In genomic region chr2:164787032-164787431, GRCm38 (mm10) we compare ENCODE assay signal across 8 mouse cellular contexts. TPM values are rescaled to one million over a fixed set of nuclear protein-coding genes. Genes with fewer than 3 reads are reported as not detected.
DNase-seq lines count a peak whose midpoint lies in the region; ATAC-seq and TF ChIP-seq lines count a peak whose summit lies in the region.

No protein-coding gene starts in this region.

- TF ChIP-seq POLR2A in testis, adult 2 months (IDR thresholded peaks at IDR 0.05; ENCODE audit: control insufficient read depth, low read depth, low read length): no peak
- no peak for TF ChIP-seq POLR2A in thymus, adult 2 months (IDR thresholded peaks at IDR 0.05; ENCODE audit: control insufficient read depth, extremely low read depth, insufficient read depth, low read length, poor library complexity)

- H3K27me3 ChIP-seq in testis, adult 2 months (ENCODE audit: control insufficient read depth, insufficient read depth, low read length): no peaks in the 10 kb centered on the region
- no peaks in the 10 kb centered on the region for H3K27me3 ChIP-seq in lung, embryonic 16.5 days (ENCODE audit: control insufficient read depth, insufficient read depth, low read depth, low read length)
- no peaks in the 10 kb centered on the region for H3K27me3 ChIP-seq in thymus, adult 2 months (ENCODE audit: control insufficient read depth, insufficient read depth, low read length)

- H3K4me3 ChIP-seq in testis, adult 2 months (ENCODE audit: control insufficient read depth, low read depth, low read length): peak overlapping the region; percentile 93
- H3K4me3 ChIP-seq in lung, embryonic 16.5 days (ENCODE audit: low read length): peak overlapping the region; percentile 77
- H3K4me3 ChIP-seq in thymus, adult 2 months (ENCODE audit: control insufficient read depth, insufficient read depth, low read length): no peak overlapping the region

- H3K9me3 ChIP-seq in lung, embryonic 16.5 days (ENCODE audit: control insufficient read depth, low read length): no peaks in the 10 kb centered on the region

- H3K27ac ChIP-seq in testis, adult 2 months (ENCODE audit: control insufficient read depth, insufficient read depth, low read depth, low read length): peak overlapping the region; percentile 89
- H3K27ac ChIP-seq in lung, embryonic 16.5 days (ENCODE audit: low read length): peak overlapping the region; percentile 96
- H3K27ac ChIP-seq in thymus, adult 2 months (ENCODE audit: control insufficient read depth, insufficient read depth, low read length): no peak overlapping the region

- H3K4me1 ChIP-seq in testis, adult 2 months (ENCODE audit: control insufficient read depth, insufficient read depth, low read length): peaks cover 23% of the 10 kb centered on the region
- peaks cover 16% of the 10 kb centered on the region for H3K4me1 ChIP-seq in lung, embryonic 16.5 days (replicated peaks; ENCODE audit: control insufficient read depth, insufficient read depth, low read length)
- peaks cover 8% of the 10 kb centered on the region for H3K4me1 ChIP-seq in thymus, adult 2 months (replicated peaks; ENCODE audit: control insufficient read depth, insufficient read depth, low read length)

- WGBS in lung, embryonic 16.5 days: 70% methylated on average over 3 of the region's 3 CpGs
- 66% methylated on average over 3 of the region's 3 CpGs for WGBS in thymus, adult 2 months

- no peaks in the 10 kb centered on the region for H3K36me3 ChIP-seq in testis, adult 2 months (ENCODE audit: control insufficient read depth, insufficient read depth, low read length)
- H3K36me3 ChIP-seq in lung, embryonic 16.5 days (ENCODE audit: control insufficient read depth, insufficient read depth, low read length): peaks cover 5% of the 10 kb centered on the region; the same call in 1 of the 2 replicates
- H3K36me3 ChIP-seq in thymus, adult 2 months (ENCODE audit: control insufficient read depth, insufficient read depth, low read length): 0 out of 2 replicates have a peak, but pooled peaks cover 4% of the 10 kb centered on the region

- peak overlapping the region; percentile 86 for H3K4me2 ChIP-seq in lung, embryonic 16.5 days (ENCODE audit: low read depth, low read length)

- no peak for TF ChIP-seq CTCF in testis, adult 2 months (IDR thresholded peaks at IDR 0.05; ENCODE audit: control insufficient read depth, insufficient read depth, insufficient replicate concordance, low read depth, low read length)
- TF ChIP-seq CTCF in thymus, adult 2 months (IDR thresholded peaks at IDR 0.05; ENCODE audit: borderline replicate concordance, control insufficient read depth, extremely low read depth, insufficient read depth, low read length, poor library complexity): no peak

- no peak for ATAC-seq in lung, embryonic 16.5 days (ENCODE audit: low read depth)

- H3K9ac ChIP-seq in lung, embryonic 16.5 days (ENCODE audit: low read length): peak overlapping the region; percentile 88

- peak; percentile 43 for DNase-seq in cerebellum, adult 9-11 months
- DNase-seq in cerebellum, adult 18-20 months: no peak
- DNase-seq in testis, postnatal 14 days (ENCODE audit: low spot score): no peak
- DNase-seq in spleen, adult 18-20 months: no peak
- no peak for DNase-seq in thymus, adult 2 months
- no peak for DNase-seq in kidney, postnatal 36 days

RNA-seq across cellular contexts. Expression of gene Snx21, which starts 1.4 kb away (rescaled TPM):
- 9.7 and 11.9 TPM in 2 replicates for polyA plus RNA-seq in testis, adult 2 months (2012; rRNA removed)
- polyA plus RNA-seq in lung, embryonic 16.5 days (2015; fragmentation: Nextera tagmentation; extraction: Ambion mirVana): 23.9 and 30.6 TPM in 2 replicates
- 9.0 and 11.9 TPM in 2 replicates for polyA plus RNA-seq in thymus, adult 2 months (2012; rRNA removed)

RNA-seq across cellular contexts. Expression of gene Tnnc2, which starts 7.3 kb away (rescaled TPM):
- 0.89 and 5.6 TPM in 2 replicates for polyA plus RNA-seq in testis, adult 2 months (2012; rRNA removed)
- polyA plus RNA-seq in lung, embryonic 16.5 days (2015; fragmentation: Nextera tagmentation; extraction: Ambion mirVana): 27.9 and 94.5 TPM in 2 replicates
- 0.38 TPM in 1 of 2 replicates, not detected in the other for polyA plus RNA-seq in thymus, adult 2 months (2012; rRNA removed)

RNA-seq across cellular contexts. Expression of gene Ube2c, which starts 17.3 kb away (rescaled TPM):
- 57.7 and 60.0 TPM in 2 replicates for polyA plus RNA-seq in testis, adult 2 months (2012; rRNA removed)
- polyA plus RNA-seq in lung, embryonic 16.5 days (2015; fragmentation: Nextera tagmentation; extraction: Ambion mirVana): 494 and 533 TPM in 2 replicates
- polyA plus RNA-seq in thymus, adult 2 months (2012; rRNA removed): 327 and 434 TPM in 2 replicates

RNA-seq across cellular contexts. Expression of gene Acot8, which starts 17.6 kb away (rescaled TPM):
- 45.6 and 47.9 TPM in 2 replicates for polyA plus RNA-seq in testis, adult 2 months (2012; rRNA removed)
- 21.9 and 24.5 TPM in 2 replicates for polyA plus RNA-seq in lung, embryonic 16.5 days (2015; fragmentation: Nextera tagmentation; extraction: Ambion mirVana)
- polyA plus RNA-seq in thymus, adult 2 months (2012; rRNA removed): 84.6 and 87.9 TPM in 2 replicates

RNA-seq across cellular contexts. Expression of gene Zswim3, which starts 17.9 kb away (rescaled TPM):
- polyA plus RNA-seq in testis, adult 2 months (2012; rRNA removed): 18.0 and 19.5 TPM in 2 replicates
- polyA plus RNA-seq in lung, embryonic 16.5 days (2015; fragmentation: Nextera tagmentation; extraction: Ambion mirVana): 7.9 and 8.9 TPM in 2 replicates
- polyA plus RNA-seq in thymus, adult 2 months (2012; rRNA removed): 5.9 and 6.2 TPM in 2 replicates
